Mouse (Mus musculus) right cerebral cortex, postnatal 10 days (tissue): ENCODE measurements around the gene Chd5.

ENCODE experiments used
- DNase-seq, 2 experiments: peaks; one replicate each; pipeline ENCODE4 v3.0.0; 2021; ENCODE audit warnings: low spot score in 2 of 2

The Chd5 gene

DNA sequence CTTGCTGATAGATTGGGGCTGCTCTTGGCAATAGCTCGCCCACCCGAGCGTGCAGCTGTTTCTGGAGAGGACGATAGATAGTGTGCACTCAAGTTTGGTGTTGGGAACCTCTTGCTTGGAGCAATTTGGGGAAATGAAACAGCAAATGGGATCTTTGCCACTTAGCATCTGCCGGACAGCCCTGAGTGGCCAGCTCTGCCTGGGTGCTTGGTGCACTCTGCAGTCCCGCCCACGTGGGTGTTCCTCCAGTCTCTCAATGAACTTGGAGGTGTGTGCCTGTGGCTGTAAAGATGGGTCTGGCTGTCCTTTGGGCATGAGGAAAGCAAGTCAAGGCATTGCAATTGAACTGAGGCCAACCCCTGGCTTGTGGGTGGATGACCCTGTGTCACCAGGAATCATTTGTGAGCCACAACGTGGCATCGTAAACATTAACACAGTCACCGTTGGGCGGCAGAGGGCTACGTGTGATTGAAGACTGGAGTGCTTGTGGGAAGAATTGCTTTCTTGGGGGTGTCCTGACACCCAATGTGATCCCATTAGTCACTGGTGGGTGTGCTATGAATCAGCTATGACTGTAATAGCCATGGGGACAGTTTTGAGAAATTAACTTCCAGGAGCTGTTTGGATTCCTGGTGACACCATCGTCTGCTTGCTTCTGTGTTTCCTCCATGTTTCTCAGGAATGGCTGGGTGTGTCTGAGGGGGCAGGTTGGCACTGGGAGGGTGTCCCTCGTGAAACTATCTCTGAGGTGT, 15.6 kb downstream of the Chd5 start:
- DNase-seq = no peak

DNA sequence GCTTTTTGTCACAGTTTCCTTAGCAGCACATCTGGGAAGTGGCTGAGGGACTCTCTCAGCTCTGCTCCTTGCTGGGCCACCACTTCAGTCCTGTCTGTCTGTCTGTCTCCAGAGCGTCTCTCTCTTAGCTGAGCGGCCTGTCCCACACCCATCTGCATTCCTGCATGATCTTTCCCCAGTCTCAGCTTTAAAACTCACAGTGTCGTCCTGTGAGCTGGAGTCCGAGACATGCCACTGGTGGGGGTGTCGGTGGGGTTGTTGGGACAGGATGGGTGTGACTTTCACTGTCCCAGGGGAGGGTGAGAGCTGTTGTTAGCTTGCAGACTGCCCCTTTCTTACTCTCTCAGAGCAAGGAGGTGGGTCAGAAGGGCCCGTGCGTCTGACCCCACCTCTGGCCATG, 17.2 kb downstream of the Chd5 start:
- no peak for DNase-seq

DNA sequence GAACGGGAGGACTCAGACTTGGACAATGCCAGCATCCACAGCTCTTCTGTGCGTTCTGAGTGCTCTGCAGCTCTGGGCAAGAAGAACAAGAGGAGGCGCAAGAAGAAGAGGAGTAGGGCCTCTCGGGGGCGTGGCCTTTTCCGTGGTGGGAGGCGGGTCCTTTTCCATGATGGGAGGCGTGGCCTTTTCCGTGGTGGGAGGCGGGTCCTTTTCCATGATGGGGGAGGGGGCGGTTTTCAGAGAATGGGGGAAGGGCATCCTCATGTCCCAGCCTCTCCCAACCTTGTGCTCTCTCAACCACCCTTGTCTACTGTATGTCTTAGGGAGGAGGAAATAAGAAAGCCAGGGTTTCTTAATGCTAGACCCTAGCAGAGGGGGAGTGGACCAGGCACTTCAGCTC, 21.2 kb downstream of the Chd5 start:
- DNase-seq = no peak

DNA sequence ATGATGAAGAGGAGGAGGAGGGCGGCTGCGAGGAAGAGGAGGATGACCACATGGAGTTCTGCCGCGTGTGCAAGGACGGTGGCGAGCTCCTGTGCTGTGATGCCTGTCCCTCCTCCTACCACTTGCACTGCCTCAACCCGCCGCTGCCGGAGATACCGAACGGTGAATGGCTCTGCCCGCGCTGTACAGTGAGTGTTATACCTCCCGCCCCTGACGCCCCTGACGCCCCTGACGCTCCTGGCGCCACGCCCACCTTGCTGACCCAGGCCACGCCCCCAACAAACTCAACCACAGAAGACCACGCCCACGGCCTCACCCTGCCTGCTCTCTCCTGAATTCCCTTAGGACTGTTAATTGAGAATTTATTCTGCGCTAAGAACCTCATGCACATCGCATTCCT, 22.4 kb downstream of the Chd5 start:
- no peak for DNase-seq

DNA sequence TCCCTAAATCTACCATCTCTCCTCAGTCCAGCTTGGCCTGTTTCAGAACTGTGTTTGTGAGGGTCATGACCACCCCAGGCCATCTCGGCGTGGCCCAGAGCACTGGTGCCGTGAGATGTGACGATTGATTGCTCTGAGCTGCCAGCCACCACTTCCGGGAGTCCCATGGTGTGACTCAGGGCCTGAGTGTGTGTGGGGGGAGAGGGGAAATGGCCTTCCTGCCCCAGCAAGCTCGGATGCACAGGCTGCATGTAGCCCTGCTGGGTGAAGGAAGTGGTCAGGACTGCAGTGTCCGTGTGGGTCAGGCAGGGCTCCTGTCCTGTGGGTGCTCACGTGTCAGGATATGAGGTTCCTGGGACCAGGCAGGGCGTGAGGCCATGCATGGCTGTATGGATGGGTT, 23.7 kb downstream of the Chd5 start:
- no peak for DNase-seq

DNA sequence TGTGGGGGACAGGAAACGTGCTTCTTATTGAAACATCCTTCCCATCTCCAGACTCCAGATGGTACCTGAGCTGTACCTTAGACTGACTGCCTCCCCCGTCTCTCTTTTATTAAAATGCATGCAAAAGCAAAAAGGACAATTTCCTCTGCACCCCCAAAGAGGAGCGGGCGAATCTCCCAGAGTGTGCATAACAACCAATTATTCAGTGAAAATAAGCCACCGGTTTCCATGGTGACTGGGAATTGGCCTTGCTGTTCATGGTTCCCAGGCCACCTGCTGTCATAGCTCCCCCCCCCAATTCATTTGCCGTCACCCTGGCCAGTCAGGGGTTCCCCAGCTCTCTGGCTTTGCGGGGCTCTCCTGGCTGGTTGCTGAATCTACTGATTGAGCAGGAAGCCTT, 26.8 kb downstream of the Chd5 start:
- DNase-seq = peak in 1 of 2 experiments; percentile 63

DNA sequence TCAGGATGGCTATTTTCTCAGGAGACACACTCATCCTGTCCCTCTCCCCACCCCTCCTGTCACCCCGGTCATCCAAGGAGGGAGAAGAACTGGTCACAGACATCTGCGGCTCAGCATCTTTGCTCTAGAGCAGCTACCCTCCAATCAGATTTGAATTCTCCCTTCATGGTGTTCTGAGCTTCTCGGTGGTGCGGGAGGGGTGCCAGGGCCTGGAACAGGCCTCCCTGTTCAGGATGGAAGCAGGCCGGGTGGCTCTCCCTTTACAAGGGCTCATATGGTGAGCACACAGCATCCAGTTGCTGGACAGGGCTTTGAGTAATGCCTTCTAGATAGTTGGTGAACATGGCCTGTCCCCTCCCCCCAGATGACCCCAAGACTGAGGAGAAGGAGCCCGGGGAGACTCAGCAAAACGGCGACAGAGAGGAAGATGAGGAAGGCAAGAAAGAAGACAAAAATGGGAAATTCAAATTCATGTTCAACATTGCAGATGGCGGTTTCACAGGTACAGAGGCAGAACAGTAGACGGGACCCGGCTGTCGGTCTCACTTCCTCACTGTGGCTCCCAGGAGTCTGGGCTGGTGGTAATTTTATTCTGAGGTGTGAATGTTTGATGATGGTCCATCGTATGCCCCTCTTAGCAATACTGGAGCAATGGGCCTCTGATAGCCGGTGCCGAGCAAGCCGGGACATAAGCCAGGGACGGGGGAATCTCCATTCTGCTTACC, 44.2 kb downstream of the Chd5 start:
- no peak for DNase-seq

DNA sequence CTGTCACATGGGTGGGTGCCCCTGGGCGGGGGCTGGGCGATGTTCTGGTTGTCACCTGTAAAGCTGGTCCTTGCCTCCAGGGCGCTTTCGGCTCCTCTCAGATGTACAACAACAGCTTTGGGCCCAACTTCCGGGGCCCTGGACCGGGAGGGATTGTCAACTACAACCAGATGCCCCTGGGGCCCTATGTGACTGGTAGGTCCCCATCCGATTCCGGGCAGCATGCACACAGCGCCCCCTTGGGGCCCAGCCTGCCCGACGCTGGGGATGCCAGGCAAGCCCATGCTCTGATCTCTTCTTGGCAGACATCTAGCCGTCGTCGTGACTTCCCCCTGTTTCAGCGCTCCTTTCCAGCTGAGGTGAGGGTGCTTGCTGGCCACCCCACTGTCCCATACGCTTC, 47.2 kb downstream of the Chd5 start:
- no peak for DNase-seq

DNA sequence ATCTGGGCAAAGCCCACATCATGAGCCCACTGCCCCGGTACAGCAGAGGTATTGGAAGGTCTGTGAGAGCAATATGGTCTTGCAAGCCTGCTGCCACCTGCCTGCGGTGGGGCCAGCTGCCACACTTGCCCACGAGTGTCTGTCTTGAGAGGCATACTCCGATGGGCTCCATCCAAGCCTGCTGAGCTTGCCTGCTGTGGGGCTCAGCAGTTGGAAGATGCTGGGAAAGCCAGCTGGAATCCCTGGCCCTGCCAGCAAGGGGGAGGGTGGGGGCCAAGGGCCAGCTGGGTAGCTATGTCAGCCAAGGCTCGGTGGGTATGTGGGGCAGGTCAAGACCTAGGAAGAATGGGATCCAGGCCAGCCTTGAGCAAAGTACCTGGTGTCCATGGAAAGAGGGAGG, 53.7 kb downstream of the Chd5 start:
- DNase-seq = peak; percentile 78 to 85

DNA sequence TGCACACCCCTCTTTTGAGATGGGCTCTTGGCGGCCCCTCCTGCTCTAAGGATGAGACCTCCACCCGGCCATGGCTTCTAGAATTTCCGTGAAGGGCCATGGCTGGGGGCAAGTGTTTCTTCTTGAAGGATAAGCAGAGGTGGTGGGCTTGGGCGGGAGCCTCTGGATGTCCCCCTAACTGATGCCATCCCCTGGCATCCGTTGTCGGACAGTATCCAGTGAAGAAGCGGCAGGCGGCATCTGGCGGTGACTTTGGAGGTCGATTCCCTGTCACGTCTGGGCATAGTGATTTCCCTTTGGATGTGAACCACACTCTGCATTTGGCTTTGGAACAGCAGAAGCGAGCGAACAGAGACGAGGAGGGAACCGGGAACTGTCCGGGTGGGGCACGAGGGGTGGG, 54.2 kb downstream of the Chd5 start:
- DNase-seq = no peak

DNA sequence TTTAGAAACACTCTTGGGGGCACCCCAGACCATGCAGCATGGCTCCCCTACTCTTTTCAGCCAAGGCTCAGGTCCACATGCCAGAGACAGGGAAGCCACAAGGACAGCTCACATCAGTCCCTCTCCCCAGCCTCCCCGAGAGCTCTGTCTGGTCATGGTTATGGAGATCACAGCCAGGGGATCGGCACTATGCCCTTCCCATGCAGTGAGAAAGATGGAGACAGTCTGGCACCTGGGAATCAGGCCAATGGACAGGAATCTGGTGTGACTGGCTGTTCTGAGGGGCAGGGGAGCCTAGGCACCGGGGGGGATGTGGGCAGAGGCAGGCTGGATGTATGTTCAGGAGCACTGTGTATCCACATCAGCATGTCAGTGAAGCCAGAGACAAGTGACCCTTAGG, 60.5 kb downstream of the Chd5 start:
- no peak for DNase-seq

DNA sequence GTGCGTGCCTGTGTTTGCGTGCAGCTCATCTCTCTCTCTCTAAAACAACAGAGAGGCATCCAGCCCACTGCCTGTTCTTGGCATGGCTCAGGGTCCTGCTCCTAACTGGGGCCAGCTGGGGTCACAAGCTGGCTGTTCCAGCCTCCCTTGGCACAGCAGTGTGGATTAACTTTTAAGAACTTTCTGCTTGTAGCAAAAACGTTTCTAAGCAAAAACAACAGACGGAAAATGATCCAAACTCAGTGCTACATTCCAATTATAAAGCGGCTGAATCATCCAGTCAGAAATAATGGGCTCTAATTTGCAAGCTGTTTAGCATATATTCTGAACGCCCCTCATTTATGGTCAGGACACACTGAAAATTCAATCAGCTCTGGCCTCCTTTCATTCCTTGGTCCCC, 66.7 kb downstream of the Chd5 start:
- DNase-seq = peak in 1 of 2 experiments; percentile 72

DNA sequence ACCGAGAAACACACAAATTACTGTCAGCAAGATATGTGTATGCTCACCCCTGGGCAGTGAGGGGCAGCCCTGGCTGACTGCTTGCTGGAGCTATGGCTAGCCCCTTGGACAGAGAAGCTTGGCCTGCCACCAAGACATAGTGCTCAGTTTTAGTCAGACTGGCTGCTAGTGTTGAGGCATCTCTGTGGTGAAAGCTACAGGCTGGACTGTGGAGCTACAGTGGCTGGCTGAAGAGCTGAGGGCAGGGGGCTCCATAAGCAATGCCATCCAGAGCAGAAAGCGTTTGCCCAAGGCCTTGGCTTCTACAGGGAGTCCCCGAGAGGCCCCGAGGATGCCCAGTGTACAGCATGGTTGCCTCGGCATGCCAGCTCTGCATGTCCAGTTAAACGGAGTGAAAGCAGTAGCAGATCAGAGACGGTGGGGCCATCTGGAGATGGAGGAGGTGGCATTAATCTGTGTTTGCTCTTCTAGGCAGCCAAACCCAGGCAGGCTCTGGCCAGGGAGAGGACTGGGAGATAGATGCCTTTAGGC, 67.3 kb downstream of the Chd5 start:
- no peak for DNase-seq

DNA sequence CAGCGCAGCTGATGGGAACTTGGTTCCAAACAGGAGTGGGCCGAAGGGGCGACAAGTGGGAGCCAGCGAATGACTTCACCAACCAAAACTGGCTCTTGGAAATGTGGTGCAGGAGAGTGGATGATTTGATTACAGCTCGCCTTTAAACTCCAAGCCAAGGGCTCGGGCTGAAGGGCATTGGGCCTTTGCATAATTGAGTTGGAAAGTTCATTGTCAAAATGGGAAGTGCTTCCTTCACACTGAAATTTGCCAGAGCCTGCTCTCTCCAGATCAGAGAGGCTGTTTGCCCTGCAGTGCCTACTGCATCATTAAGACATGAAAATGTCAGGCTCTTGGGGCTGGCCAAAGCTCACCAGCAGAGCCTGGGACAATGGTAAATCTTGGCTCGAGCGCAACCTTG, 68.1 kb downstream of the Chd5 start:
- no peak for DNase-seq

DNA sequence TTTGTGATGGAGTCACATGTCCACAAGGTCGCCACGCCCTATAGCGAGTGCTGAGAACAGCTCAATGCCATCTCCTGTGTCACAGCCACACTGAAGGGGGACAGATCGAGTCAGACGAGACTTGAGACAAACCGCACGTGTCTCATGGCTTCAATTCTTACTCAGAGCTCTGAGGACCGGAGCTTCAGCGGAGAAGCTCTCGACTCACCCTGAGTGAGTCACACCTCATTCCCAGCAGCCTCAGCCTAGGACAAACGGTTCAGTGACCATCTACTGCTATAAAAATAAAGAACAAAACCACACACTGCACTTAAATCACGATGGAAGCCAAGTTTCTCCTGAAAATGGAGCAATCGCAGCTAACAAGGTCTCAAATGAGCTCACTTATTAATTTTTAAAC, 72.5 kb downstream of the Chd5 start:
- no peak for DNase-seq

DNA sequence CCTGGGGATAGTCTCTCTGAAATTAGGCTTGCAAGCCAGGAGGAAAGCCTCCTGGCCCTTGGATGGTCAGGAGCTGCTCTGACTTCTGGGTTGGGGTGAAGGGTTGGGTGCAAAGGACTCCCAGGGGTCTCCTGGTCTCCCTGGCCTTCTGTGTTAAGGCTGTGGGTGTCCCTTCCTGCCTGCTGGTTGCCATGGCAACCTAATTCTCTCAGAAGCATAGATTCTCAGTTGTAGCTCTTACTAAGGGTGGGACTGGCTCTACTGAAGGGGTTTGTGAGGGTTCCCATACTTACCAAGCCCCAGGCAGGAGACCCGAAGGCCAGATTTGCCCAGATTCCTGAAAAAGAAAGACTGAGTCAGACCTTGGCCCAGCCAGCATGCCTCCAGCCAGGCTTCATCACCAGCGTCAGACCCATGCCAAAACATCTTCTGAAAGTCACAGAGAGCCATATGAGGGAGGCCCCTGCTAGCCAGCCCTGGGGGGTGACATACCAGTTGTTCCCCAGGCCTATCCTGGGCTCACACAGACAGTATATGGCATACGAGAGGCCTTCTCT, 74.2 kb downstream of the Chd5 start:
- DNase-seq = no peak

DNA sequence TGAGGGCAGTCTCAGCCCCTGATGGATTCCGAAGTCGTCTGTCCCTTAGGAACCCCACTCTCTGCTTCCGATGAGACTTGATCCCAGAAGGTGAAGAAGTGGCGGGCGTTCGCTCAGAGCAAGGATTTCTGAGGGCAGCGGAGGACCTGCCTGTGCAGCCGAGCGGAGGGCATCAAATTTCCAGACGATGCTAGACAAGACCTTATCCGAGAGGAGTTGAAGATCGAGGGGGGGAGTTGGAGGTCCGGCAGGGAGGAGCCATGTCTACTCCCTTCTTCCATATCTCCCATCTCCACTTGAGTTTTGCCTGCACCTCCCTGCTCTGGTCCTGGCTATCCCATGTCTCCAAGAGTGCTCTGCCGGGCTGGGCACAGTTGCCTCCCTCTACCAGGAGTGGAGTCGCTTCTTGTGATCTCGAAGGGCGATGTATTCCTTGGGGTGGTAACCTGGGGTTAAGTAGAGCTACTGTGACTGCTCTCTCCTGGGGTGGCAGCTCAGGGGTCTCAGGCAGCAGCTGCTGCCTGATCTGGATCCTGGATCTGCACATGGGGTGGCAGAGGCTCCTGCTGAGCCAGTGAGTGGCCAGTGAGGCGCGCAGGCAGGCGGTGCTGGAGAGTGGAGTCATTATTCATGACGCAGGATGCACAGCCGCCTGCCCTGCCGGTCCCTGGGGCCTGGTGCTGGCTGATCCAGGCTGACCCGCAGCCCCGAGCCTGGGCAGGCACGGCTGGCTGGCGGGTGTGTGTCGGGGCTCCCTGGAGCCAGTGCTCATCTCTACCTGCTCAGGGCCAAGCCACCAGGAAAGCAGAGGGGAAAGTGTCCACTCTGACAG, 80.0 kb downstream of the Chd5 start:
- no peak for DNase-seq

DNA sequence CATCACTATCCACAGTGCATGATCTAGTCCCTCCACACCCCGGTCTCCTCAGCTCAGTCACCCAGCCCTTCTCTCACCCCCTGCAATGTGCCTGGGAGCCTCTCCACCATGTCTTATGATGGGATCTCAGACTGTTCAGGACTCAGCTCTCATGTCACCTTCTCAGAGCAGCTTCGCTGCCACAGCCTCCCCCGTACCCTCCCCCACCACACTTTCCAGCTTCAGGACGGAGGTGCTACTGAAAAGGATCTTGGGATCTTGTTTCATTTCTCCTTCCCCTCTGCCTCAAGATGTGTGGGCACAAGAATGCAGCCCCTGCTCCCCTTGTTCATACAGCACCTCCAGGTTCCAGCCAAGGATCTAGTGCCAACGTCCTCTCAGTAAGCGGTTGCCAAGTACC, 85.1 kb downstream of the Chd5 start:
- DNase-seq = no peak

DNA sequence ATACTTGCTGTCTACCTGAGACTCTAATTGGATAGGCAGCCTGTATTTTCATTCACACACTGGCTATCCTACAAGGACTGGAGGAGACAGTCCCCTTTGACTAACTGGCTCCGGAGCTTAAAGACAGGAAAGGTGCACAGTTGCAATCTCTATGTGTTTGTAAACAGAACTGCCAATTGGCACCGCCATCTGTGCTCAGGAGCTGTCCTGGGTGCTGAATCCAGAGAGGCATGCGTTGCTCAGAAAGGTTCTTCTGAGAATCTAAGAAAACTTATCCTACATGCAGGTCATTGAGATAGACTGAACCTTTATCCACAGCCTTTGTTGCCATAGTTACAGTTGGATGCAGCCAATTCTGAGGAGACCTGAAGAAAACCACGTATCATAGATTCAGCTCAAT, 85.9 kb downstream of the Chd5 start:
- DNase-seq = no peak

DNA sequence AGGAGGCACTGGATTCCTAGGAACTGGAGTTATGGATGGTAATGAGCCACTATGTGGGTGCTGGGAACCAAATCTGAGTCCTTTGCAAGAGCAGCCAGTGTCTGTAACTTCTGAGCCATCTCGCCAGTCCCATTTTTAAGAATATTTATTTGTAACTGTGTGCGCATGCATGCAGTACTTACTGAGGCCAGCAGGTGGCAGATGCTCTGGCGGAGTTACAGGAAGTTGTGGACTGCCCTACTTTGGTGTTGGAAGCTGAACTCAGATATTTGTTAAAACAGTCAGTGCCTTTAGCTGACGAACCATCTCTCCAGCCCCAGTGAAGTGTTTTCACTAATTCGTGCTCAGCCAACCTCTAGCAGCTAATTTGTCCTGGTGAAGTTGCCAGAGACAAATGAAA, 86.5 kb downstream of the Chd5 start:
- no peak for DNase-seq

DNA sequence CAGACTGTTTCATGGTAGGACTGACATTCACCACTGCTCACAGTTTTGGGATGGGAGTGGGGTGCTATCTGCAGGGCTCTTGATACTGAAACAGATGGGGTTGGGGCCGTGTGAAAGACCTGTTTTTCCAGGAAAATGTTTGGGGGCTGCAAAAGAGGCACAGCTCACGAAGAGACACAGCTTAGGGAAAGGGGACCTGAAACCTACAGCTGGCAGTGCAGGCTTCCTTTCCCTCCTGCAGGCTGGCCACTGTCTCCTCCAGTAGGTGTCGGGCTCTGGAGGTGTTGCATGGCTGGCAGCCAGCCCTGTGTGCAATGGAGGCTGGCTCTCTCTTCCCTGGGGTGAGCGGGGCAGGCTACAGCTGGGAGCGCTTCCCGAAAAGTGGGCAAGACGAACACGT, 89.8 kb downstream of the Chd5 start:
- DNase-seq = no peak

DNA sequence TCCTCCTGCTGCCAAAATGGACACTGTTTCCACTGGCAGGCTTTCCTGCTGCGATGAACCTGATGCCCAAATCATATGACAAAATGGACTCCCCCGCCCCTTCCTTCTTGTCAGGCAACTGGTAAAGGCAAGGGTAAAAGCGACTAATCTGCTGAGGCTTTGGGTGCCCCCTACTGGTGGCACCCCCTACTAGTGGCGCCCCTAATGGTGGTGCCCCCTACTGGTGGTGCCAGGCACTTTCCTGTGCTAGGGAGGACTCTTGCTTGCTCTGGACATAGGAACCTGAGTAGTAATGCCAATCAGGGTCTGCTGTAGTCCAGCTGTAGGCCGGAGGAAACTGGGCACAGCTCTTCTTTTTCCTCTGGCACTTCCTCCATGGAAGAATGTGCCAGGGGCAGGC, 93.9 kb downstream of the Chd5 start:
- DNase-seq = no peak
